Mouse (Mus musculus) heart, embryonic 14.5 days (tissue): Measurements from ENCODE around the gene Kcna6. TPM values are rescaled to one million over a fixed set of nuclear protein-coding genes. Genes with fewer than 3 reads are reported as not detected.
A peak's percentile ranks its signal among the peaks of the same experiment; 100 is the strongest.

Experiments used
- ATAC-seq: fragments of 200-750 bp; cut with Nextera tagmentation; 2 replicates; pipeline ENCODE4 v1.8.0; 2017; ENCODE audit warnings: low read depth, moderate TSS enrichment; ENCODE audit not compliant: insufficient number of reproducible peaks, insufficient read depth, low FRiP score
- H3K27ac ChIP-seq, 2 experiments: fragments of 200-500 bp in 1 of 2; fragments of 300-500 bp in 1 of 2; sonication (generic) in 1 of 2; replicated peaks in 1 of 2; 2 replicates each; pipeline ENCODE4 v1.5.1; 2012 to 2014; ENCODE audit warnings: low read depth in 2 of 2, low read length in 2 of 2, control low read depth in 1 of 2, mild to moderate bottlenecking in 1 of 2, mixed read lengths in 1 of 2; ENCODE audit not compliant: control insufficient read depth in 1 of 2, insufficient read depth in 1 of 2
- H3K27me3 ChIP-seq: fragments of 300-500 bp; sonication (generic); 2 replicates; pipeline ENCODE4 v1.6.1; 2014; ENCODE audit warnings: mild to moderate bottlenecking, low read length, control low read depth; ENCODE audit not compliant: control insufficient read depth, insufficient read depth
- H3K36me3 ChIP-seq: fragments of 300-500 bp; sonication (generic); 2 replicates; pipeline ENCODE4 v1.6.1; 2014; ENCODE audit warnings: mild to moderate bottlenecking, control low read depth, low read length, mixed read lengths; ENCODE audit not compliant: control insufficient read depth, insufficient read depth
- H3K4me1 ChIP-seq, 2 experiments: fragments of 200-500 bp in 1 of 2; fragments of 300-500 bp in 1 of 2; sonication (generic) in 1 of 2; 2 replicates each; pipeline ENCODE4 v1.6.1; 2012 to 2014; ENCODE audit warnings: low read length in 2 of 2, control low read depth in 1 of 2, mixed read lengths in 1 of 2; ENCODE audit not compliant: control insufficient read depth in 2 of 2, insufficient read depth in 2 of 2
- H3K4me2 ChIP-seq: fragments of 300-500 bp; sonication (generic); 2 replicates; pipeline ENCODE4 v1.6.1; 2014; ENCODE audit warnings: mild to moderate bottlenecking, low read length
- H3K4me3 ChIP-seq, 2 experiments: fragments of 200-500 bp in 1 of 2; fragments of 300-500 bp in 1 of 2; sonication (generic) in 1 of 2; 2 replicates each; pipeline ENCODE4 v1.5.1; 2012 to 2014; ENCODE audit warnings: low read length in 2 of 2, mild to moderate bottlenecking in 2 of 2, control low read depth in 1 of 2, low read depth in 1 of 2, moderate library complexity in 1 of 2; ENCODE audit not compliant: control insufficient read depth in 1 of 2, insufficient read depth in 1 of 2
- H3K9ac ChIP-seq: fragments of 300-500 bp; sonication (generic); 2 replicates; pipeline ENCODE4 v1.6.1; 2014; ENCODE audit warnings: mild to moderate bottlenecking, low read length
- H3K9me3 ChIP-seq: fragments of 300-500 bp; sonication (generic); 2 replicates; pipeline ENCODE4 v1.6.1; 2016; ENCODE audit warnings: low read length, control low read depth; ENCODE audit not compliant: control insufficient read depth
- WGBS: fragments of 180-500 bp; shearing (Covaris S2); extraction: QIAGEN DNeasy Blood & Tissue Kit; methylation state at CpG from one replicate; pipeline ENCODE4 v1.1.7; 2014; 5-methylcytosine and 5-hydroxymethylcytosine counted together
- polyA plus RNA-seq: library from polyadenylated mRNA; unstranded; fragments of >200 nt; fragmentation: Nextera tagmentation; extraction: Ambion mirVana; gene quantifications from 2 replicates; pipeline ENCODE4 v1.2.1, GENCODE M21; 2014

The Kcna6 gene
- polyA plus RNA-seq, 1 experiment from 2014 or later = 1.0 TPM

GRCm38 (mm10) chr6:126755729-126756411, 15.4 kb upstream of the Kcna6 start:
- Histone ChIP-seq H3K27ac (no peak overlapping the region), H3K9me3 (no peaks in the 10 kb centered on the region), H3K4me3 (no peak overlapping the region), H3K27me3 (no peaks in the 10 kb centered on the region), H3K4me2 (no peak overlapping the region), H3K4me1 (no peaks in the 10 kb centered on the region; a peak in 1 of 4 replicates), H3K9ac (no peak overlapping the region), H3K36me3 (no peaks in the 10 kb centered on the region)
- ATAC-seq = no peak
- 24% methylated on average over 8 of the region's 8 CpGs for WGBS

GRCm38 (mm10) chr6:126752520-126752919, 12.0 kb upstream of the Kcna6 start:
- H3K4me2 ChIP-seq = no peak overlapping the region
- WGBS = 46% methylated on average over 12 of the region's 12 CpGs
- ATAC-seq = no peak

GRCm38 (mm10) chr6:126745888-126746287, 5.4 kb upstream of the Kcna6 start:
- H3K4me2 ChIP-seq = no peak overlapping the region
- H3K36me3 ChIP-seq = no peaks in the 10 kb centered on the region
- no peak overlapping the region for H3K4me3 ChIP-seq
- H3K9me3 ChIP-seq = no peaks in the 10 kb centered on the region
- H3K4me1 ChIP-seq = no peaks in the 10 kb centered on the region
- peaks cover 23% of the 10 kb centered on the region for H3K27me3 ChIP-seq
- WGBS = 16% methylated on average over 1 of the region's 1 CpGs
- ATAC-seq = no peak
- H3K9ac ChIP-seq = no peak overlapping the region
- H3K27ac ChIP-seq = no peak overlapping the region

More at GRCm38 (mm10) chr6:126752520-126752919, 12.0 kb upstream of the Kcna6 start:
- H3K27ac ChIP-seq = no peak overlapping the region
- H3K36me3 ChIP-seq = no peaks in the 10 kb centered on the region
- H3K4me1 ChIP-seq = no peaks in the 10 kb centered on the region; a peak in 1 of 4 replicates
- no peaks in the 10 kb centered on the region for H3K9me3 ChIP-seq
- H3K4me3 ChIP-seq = no peak overlapping the region
- no peak overlapping the region for H3K9ac ChIP-seq
- H3K27me3 ChIP-seq = no peaks in the 10 kb centered on the region

- H3K27me3 ChIP-seq = peaks cover 55% of the 10 kb centered on the region
- H3K36me3 ChIP-seq = no peaks in the 10 kb centered on the region
- peaks cover 7 to 10% of the 10 kb centered on the region in 2 experiments; a peak in 3 of 4 replicates for H3K4me1 ChIP-seq
- 51% methylated on average over 3 of the region's 3 CpGs for WGBS
- H3K4me3 ChIP-seq = no peak overlapping the region
- no peak overlapping the region for H3K4me2 ChIP-seq
- ATAC-seq = no peak
- no peak overlapping the region for H3K9ac ChIP-seq
- H3K9me3 ChIP-seq = no peaks in the 10 kb centered on the region
- H3K27ac ChIP-seq = no peak overlapping the region
Observed at GRCm38 (mm10) chr6:126742610-126743009, 2.1 kb upstream of the Kcna6 start.

GRCm38 (mm10) chr6:126739326-126740210, 906 bp downstream of the Kcna6 start:
- Histone ChIP-seq H3K36me3 (no peaks in the 10 kb centered on the region), H3K27ac (no peak overlapping the region), H3K9me3 (no peaks in the 10 kb centered on the region), H3K4me1 (peaks cover 7 to 10% of the 10 kb centered on the region in 2 experiments; a peak in 3 of 4 replicates), H3K9ac (peak overlapping the region; percentile 57), H3K4me3 (peak overlapping the region; percentile 47 to 52), H3K4me2 (peak overlapping the region; percentile 87), H3K27me3 (peaks cover 55% of the 10 kb centered on the region)
- 2% methylated on average over 67 of the region's 67 CpGs for WGBS
- no peak for ATAC-seq

GRCm38 (mm10) chr6:126736996-126737395, 3.5 kb downstream of the Kcna6 start:
- H3K4me1 ChIP-seq = peaks cover 7 to 10% of the 10 kb centered on the region in 2 experiments; a peak in 3 of 4 replicates
- WGBS = 60% methylated on average over 4 of the region's 4 CpGs
- H3K4me2 ChIP-seq = no peak overlapping the region
- no peak for ATAC-seq
- no peak overlapping the region for H3K4me3 ChIP-seq
- peaks cover 42% of the 10 kb centered on the region for H3K27me3 ChIP-seq
- no peak overlapping the region for H3K27ac ChIP-seq
- H3K36me3 ChIP-seq = no peaks in the 10 kb centered on the region
- H3K9me3 ChIP-seq = no peaks in the 10 kb centered on the region
- no peak overlapping the region for H3K9ac ChIP-seq

GRCm38 (mm10) chr6:126735806-126736205, 4.7 kb downstream of the Kcna6 start:
- Histone ChIP-seq H3K4me2 (no peak overlapping the region), H3K9ac (no peak overlapping the region), H3K27me3 (peaks cover 31% of the 10 kb centered on the region), H3K4me1 (peaks cover 7 to 10% of the 10 kb centered on the region in 2 experiments; a peak in 3 of 4 replicates), H3K9me3 (no peaks in the 10 kb centered on the region), H3K36me3 (no peaks in the 10 kb centered on the region), H3K4me3 (no peak overlapping the region), H3K27ac (no peak overlapping the region)
- no peak for ATAC-seq
- WGBS = 63% methylated on average over 3 of the region's 3 CpGs
